Mouse (Mus musculus) MEL (cell line): ENCODE data around the gene Mlip.

Experiments
- CTCF ChIP-seq, 3 experiments: IDR thresholded peaks in 2 of 3; conservative IDR thresholded peaks in 1 of 3; 2 replicates each; pipeline ENCODE4 v1.5.1; 2011 to 2012; ENCODE audit warnings: low read length in 3 of 3, low read depth in 2 of 3, mild to moderate bottlenecking in 2 of 3, improper control_type of control experiment in 1 of 3, inconsistent platforms in 1 of 3, mixed read lengths in 1 of 3, moderate library complexity in 1 of 3; ENCODE audit not compliant: control insufficient read depth in 1 of 3, insufficient read depth in 1 of 3, poor library complexity in 1 of 3, severe bottlenecking in 1 of 3
- EP300 ChIP-seq, 2 experiments: IDR thresholded peaks; 2 replicates each; pipeline ENCODE4 v1.6.1; 2011; ENCODE audit warnings: improper control_type of control experiment in 2 of 2, low read length in 2 of 2, low read depth in 1 of 2, mild to moderate bottlenecking in 1 of 2
- GATA1 ChIP-seq: IDR thresholded peaks from 2 replicates; pipeline ENCODE4 v1.6.1; 2011; ENCODE audit warnings: low read depth, low read length, improper control_type of control experiment
- KAT2A ChIP-seq: conservative IDR thresholded peaks from 2 replicates; pipeline ENCODE4 v1.6.1; 2012; ENCODE audit warnings: low read depth, low read length, improper control_type of control experiment, inconsistent platforms
- NRF1 ChIP-seq: IDR thresholded peaks from 2 replicates; pipeline ENCODE4 v1.6.1; 2014; ENCODE audit warnings: low read depth, mild to moderate bottlenecking, inconsistent platforms, low read length, improper control_type of control experiment, moderate library complexity; ENCODE audit not compliant: poor library complexity, insufficient read depth, severe bottlenecking
- POLR2A ChIP-seq, 2 experiments: IDR thresholded peaks; 2 replicates each; pipeline ENCODE4 v1.6.1; 2011 to 2012; ENCODE audit warnings: low read length in 2 of 2, mild to moderate bottlenecking in 2 of 2, control low read depth in 1 of 2, improper control_type of control experiment in 1 of 2, low read depth in 1 of 2, moderate library complexity in 1 of 2; ENCODE audit not compliant: control insufficient read depth in 1 of 2, insufficient read depth in 1 of 2, poor library complexity in 1 of 2
- TAL1 ChIP-seq: IDR thresholded peaks from 2 replicates; pipeline ENCODE4 v1.6.1; 2012; ENCODE audit warnings: mild to moderate bottlenecking, inconsistent platforms, low read length, moderate library complexity, mixed read lengths
- TBP ChIP-seq: IDR thresholded peaks from 2 replicates; pipeline ENCODE4 v1.8.0; 2011; ENCODE audit warnings: low read depth, low read length, improper control_type of control experiment
- TCF12 ChIP-seq: IDR thresholded peaks from 2 replicates; pipeline ENCODE4 v1.6.1; 2014; ENCODE audit warnings: low read depth, mild to moderate bottlenecking, inconsistent platforms, low read length, improper control_type of control experiment, moderate library complexity
- USF2 ChIP-seq, 2 experiments: IDR thresholded peaks; 2 replicates each; pipeline ENCODE4 v1.6.1; 2011 to 2012; ENCODE audit warnings: improper control_type of control experiment in 2 of 2, low read length in 2 of 2, borderline replicate concordance in 1 of 2, inconsistent platforms in 1 of 2, low read depth in 1 of 2, mild to moderate bottlenecking in 1 of 2; ENCODE audit not compliant: insufficient read depth in 1 of 2
- ZKSCAN1 ChIP-seq: IDR thresholded peaks from 2 replicates; pipeline ENCODE4 v1.6.1; 2012; ENCODE audit warnings: low read depth, mild to moderate bottlenecking, inconsistent platforms, low read length, improper control_type of control experiment, moderate library complexity
- ZMIZ1 ChIP-seq: IDR thresholded peaks from 2 replicates; pipeline ENCODE4 v1.6.1; 2012; ENCODE audit warnings: low read depth, mild to moderate bottlenecking, inconsistent platforms, low read length, improper control_type of control experiment, moderate library complexity

GRCm38 (mm10) chr9:77362906-77363305 lies 10.1 kb upstream of the Mlip start:
- TF ChIP-seq POLR2A (IDR thresholded peaks at IDR 0.05; ENCODE audit: control insufficient read depth in 1 of 2, insufficient read depth in 1 of 2, low read depth in 1 of 2, low read length in 2 of 2, poor library complexity in 1 of 2) (no peak), USF2 (IDR thresholded peaks at IDR 0.05; ENCODE audit: borderline replicate concordance in 1 of 2, insufficient read depth in 1 of 2, low read depth in 1 of 2, low read length in 2 of 2) (no peak), GATA1 (no peak), EP300 (IDR thresholded peaks at IDR 0.05; ENCODE audit: low read depth in 1 of 2, low read length in 2 of 2) (no peak), TAL1 (no peak), CTCF (IDR thresholded peaks at IDR 0.05 in 2 of 3, conservative IDR thresholded peaks at IDR 0.05 in 1 of 3; ENCODE audit: control insufficient read depth in 1 of 3, insufficient read depth in 1 of 3, low read depth in 2 of 3, low read length in 3 of 3, poor library complexity in 1 of 3, severe bottlenecking in 1 of 3) (no peak), KAT2A (no peak), ZKSCAN1 (no peak), NRF1 (no peak), TCF12 (no peak), TBP (no peak), ZMIZ1 (no peak)
